Mouse (Mus musculus) heart, postnatal 0 days (tissue): ENCODE results near the gene Osbp2.

Source experiments
- CTCF ChIP-seq: IDR thresholded peaks from 2 replicates; pipeline ENCODE4 v1.5.1; 2016; ENCODE audit warnings: antibody characterized with exemption, control low read depth, low read depth
- EP300 ChIP-seq: IDR thresholded peaks from 2 replicates; pipeline ENCODE4 v1.6.1; 2016; ENCODE audit warnings: antibody characterized with exemption, low read depth

GRCm38 (mm10) chr11:3703089-3703992 lies 160.4 kb downstream of the Osbp2 start:
- TF ChIP-seq EP300 (no peak), CTCF (no peak)
